Mouse (Mus musculus): Measurements from ENCODE around the gene Dhrs11.
"Not testable (repeated sequence)": the region's sequence is repeated elsewhere in the genome, so short reads cannot be mapped to it uniquely, and the experiment has no call there.

Gene Dhrs11

DNA sequence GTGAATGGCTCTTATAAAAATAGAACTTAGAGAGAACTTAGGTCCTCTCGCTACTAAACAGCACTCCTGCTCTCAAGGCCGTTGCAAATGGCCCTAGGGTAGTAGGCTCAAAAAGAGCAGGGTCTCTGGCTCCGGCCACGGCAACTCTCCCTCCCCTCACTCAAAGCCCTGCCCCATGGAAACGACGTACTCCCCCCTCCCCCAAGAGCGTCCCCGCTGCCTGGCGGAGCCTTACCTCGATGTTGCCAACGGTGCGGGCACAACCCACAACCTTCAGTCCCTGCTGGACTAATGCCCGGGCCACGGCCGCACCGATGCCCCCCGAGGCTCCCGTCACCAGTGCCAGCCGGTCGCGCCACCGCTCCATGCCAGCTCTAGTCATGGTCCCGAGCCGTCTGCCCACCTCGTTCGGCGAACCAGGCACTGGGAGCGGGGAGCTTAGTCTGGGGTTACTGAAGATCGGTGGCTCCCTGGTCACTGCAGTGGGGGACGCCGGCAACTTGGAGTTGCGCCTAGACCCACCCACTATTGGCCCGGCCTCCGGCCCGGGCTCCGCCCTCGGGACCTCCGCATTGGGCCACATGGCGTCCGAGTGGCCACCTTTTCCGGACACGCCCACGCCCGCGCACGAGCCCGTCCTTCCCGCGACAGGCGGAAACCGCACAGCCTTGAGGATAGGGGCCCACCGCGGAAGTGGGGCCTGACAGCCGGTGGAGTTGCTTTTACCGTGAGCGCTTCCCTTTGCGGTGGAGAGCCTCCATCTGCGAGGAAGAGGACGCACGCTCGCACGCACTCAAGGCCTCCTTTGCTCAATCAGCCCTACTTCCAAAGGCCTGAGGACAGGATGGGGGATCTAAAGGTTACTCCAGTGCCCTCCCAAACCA lies at the start of gene Dhrs11:
TSS of gene Dhrs11 (minus strand) at position 479 of the 884 bp plus-strand sequence.
- DNase-seq, result peak; percentile 83

DNA sequence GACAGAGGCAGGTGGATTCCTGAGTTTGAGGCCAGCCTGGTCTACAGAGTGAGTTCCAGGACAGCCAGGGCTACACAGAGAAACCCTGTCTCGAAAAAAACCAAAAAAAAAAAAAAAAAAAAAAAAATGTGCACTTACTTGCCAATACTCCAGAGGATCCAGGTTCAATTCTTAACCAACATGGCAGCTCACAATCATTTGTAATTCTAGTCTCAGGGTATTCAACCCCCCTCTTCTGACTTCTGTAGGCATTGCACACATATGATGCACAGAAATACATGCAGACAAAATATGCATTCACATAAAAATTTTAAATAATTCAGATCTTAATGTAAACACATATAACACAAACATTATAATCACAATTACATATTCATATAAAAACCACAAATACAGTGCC lies 47.2 kb upstream of the Dhrs11 start:
- not testable (repeated sequence) for DNase-seq

DNA sequence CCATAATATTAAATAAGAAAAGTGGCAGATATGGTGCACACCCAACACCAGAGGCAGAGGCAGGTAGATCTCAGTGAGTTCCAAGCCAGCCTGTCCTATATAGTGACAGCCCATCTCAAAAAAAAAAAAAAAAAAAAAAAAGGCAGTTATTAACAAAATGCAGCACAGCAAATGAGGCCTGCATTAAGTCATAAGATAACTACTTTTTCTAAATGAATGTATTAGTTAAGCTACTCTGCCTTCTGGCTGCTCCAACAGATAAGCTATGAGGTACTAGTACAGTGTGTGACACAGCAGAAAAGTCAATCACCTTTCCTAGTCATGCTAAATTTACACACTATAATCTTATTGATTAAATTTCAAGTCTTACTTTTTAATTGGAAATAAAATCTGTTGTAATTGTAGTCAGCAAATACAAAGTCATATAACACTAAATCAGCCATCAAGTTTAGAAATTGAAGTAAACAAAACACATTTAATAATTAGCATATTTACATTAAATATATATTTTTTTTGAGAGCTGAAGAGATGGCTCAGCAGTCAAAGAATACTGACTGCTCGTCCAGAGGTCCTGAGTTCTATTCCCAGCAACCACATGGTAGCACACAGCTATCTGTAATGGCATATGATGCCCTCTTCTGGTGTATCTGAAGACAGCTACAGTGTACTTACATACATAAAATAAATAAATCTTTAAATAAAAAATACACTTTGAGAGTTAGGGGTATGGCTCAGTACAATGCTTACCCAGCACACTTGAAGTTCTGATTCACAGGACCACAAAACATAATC lies 44.4 kb upstream of the Dhrs11 start:
- no peak for DNase-seq

DNA sequence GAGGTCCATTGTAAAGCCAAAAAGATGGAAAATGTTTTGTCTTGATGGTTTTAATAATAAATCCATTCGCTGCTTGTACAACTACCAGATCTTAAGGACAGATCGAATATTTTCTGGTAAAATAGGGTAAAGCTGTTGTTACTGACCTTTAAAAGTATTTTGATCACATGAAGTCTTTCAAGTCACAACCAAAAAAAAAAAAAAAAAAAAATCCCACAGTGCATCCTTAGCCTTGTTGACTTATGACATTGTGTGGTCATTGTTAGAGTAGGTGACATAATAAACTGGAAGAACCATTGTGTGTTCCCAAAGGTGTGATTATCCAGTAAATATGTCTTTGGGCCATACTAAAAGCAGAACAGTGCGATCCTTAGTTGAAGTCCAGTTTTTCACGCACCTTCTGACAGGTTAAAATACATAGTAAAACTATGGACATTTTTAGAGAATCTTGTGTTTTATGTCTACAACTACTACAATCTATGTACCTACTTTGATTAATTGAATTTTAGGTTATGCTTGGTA lies 42.8 kb upstream of the Dhrs11 start:
- DNase-seq, result no peak

DNA sequence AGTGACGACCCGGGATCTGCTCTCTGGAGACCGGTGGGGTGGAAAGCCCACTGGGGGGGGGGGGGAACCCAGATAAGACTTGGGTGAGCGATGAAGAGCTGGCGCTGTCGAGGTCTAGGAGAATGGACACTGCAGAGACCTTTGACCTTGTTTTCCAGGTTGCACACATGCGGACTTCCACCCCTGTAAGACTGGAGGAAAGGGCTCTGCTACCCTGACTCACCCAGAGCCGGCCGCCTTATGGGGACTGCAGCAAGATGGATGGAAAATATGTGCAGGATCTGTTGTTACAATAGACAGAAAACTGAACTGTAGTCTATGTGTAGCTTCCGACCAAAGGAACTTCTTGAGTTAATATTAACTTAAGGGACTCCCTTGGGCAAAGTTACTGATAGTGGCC lies 42.3 kb upstream of the Dhrs11 start:
- DNase-seq, result no peak

DNA sequence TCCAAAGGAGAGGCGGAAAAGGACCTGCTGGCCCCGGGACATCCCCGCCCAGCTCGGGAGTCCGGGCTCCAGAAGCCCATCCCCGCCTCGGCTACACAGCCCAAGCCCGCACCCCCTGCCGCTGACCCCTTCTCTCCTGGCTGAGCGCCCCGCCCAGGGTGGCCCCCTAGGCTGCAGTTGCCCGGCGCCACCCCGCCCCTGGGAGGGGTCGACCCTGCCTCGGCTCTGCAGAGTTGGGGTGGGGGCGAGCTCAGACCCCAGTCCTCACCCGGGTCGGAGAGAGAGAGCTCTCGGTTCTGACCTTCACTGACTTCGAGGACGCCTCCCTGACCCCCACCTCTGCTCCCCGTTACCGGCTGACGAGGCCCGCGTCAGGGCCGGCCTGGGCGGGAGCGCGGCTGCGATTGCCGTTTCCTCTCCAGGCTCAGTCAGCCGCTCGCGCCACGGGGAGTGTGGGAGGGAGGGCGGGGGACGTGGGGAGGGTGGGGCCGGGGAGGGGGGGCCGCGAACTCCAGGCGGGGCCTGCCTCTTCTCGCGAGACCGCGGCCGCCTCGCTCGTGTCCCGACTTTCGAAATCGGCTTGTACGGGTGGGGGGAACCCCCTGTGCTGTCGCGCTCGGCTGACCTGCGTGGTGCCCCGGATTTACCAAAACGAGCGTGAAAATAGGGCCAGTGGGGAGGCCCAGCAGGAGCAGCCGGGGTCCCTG lies 41.7 kb upstream of the Dhrs11 start, which contains the start of gene Ggnbp2:
TSS of gene Ggnbp2 (minus strand) at position 481 of the 707 bp plus-strand sequence.
- peak; percentile 89 for DNase-seq

DNA sequence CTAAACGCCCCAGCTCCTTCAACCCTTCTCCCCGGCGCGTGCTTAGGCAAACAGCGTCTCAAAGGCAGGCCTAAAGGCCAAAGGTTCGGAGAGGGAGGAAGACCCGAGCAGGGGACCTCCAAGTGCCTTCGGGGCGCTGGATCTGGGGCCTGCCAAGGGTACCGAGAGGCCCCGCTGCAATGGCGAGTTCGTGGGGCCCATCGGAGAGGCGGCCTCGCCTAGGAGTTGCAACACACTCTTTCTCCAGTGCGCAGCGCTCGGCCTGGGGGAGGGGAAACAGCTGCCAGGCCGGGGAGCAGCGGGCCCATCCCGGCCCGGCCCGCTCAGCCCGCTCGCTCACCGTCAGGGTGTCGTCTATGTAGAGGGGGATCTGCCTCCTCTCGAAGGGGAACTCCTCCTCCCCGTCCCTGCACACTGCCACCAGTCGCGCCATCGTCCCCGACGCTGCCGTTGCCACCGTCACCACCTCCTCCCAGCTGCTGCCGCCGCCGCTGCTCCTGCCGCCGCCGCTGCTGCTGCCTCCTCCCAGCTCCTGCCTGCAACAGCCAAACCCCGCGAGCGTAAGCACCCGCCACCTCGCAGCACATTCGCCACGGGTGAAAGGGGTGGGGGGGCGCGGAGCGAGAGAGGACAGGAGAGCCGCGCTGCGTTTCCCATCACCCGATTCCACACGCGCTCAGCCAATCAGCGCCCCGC lies 40.9 kb upstream of the Dhrs11 start:
- peak; percentile 97 for DNase-seq

DNA sequence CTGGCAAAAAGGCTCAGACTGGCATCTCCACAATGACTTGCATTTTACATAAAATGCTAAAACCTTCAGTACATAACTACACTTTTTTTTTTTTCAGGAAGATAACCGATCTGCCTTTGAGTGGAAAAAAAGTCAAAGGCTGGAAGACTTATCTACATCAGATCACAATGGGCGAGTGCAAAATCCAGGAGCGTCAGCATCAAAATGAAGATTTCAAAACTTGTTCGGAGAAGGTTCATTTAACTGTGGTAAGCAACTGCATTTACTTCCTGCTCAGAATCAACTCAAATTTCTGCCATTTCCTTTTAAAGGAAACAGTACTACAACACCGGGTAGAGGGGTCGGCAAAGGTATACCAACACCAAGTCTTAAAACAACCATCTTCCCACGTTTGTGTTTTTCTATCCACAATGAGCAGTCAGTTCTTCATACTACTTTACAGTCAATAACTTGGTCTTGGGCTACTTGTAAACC lies 40.0 kb upstream of the Dhrs11 start:
- no peak for DNase-seq

DNA sequence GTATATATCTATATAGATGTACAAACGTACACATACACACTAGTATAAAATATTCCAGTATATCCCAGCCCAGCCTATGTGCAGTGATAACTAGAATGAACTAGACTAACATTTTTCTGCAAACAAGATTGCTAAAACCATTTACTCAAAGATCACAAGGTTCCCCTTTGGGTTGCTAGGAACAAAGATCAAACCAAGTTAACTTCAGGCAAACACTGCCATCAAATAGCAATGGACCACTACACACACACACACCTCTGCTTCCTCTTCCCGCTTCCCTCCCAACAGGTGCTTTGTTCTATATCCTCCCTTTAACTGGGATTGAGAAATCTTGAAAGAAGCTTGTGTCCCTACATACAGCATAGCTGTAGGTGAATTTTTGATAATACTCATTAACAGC lies 38.8 kb upstream of the Dhrs11 start:
- no peak for DNase-seq

DNA sequence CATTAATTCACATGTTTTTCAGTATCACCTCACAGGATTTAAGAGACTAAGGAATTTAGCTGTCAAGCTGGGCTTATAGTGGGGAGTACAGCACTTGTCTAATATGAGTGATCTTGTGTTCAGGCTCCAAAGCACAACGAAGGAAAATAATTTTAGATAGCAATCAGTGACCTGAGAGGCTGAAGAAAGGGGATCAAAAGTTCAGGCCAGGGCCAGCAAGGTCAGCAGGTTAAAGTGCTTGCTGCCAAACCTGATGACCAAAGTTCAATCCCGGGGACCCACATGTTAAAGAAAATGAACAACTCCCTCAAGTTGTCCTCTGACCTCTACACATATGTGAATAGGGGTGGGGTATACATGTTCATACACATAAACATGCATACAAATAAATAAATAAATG lies 36.5 kb upstream of the Dhrs11 start:
- DNase-seq, result no peak

DNA sequence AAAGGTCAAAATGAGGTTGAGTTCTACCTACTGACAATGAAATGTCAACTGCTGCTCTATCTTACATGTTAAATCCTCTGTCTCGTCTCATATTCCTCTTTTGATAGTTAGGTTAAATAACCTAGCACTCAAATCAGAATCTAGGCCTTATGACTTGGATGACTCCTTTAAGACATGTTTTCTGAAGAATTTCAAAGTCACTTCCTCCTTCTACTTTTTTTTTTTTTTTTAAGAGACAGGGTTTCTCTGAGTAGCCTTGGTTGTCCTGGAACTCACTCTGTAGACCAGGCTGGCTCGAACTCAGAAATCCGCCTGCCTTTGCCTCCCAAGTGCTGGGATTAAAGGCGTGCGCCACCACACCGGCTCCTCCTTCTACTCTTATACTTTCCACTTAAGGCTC lies 26.5 kb upstream of the Dhrs11 start:
- DNase-seq, result no peak

DNA sequence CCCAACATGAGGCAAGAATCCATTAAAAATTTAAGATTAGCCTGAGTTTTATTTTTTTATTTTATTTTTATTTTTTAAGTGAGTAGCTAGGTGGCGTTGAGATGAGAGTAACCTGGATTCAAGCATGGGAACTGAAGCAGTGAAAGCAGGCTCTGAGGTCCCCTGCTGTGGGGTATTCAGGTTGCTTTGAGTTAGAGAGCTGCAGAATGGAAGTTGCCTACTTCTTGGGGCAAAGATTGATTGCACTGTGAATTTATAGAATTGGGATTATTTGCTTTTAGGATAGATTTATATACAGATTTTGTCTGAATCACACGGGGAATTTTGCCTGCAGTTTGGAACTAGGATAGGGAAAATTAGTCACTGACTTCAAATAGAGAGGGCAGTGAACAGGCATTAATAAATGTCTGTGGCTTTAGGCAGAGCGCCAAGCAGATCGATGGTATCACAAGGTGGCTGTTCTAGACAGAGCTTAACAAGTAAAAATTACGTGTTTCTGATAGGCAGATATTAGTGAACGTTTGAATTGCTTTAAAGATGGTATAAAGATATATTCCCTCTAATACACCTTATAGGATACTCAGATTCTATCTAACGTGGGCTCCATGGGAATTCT lies 18.8 kb upstream of the Dhrs11 start:
- no peak for DNase-seq

DNA sequence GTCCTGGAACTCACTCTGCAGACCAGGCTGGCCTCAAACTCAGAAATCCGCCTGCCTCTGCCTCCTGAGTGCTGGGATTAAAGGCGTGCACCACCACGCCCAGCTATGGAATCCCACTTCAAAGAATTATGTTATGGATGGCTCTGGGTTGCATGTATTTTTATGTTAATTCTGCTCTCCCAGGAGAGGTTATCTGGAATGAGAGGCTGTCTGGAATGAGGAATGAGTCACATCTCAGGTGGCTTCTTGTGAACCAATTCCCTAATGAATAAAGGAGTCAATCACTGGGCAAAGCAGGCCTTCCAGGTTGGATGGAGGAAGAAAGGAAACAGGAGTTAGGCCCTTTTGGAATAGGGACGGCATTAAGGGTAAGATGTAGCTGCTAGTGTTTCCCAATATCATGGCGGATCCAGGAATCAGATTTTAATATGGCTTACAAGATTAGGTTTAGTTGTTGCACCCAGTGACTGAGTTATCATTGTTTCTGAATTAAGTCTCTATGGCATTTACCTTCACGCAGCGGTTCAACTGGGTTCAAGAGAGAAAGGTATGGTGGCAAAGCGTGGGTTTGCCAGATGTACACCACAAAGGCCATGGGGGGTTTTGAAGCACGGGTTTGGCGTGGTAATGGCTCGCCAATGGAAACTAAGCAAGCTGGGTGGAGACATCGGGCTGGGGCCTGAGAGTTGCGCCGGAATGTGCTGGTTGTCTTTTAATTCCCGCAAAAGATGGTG lies 18.1 kb upstream of the Dhrs11 start:
- no peak for DNase-seq

DNA sequence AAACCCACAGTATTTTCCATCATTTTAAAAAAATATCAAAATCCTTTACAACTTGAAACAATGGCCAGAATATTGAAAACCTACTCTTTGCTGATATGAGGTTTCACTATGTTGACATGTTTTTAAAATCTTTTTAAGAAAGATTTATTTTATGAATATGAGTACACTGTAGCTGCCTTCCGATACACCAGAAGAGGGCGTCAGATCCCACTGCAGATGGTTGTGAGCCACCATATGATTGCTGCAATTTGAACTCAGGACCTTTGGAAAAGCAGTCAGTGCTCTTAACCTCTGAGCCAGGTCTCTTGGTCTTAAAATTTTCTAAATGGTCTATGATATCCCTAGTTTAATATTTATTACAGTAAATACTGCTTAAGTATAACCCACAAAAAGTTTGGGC lies 10.5 kb upstream of the Dhrs11 start:
- no peak for DNase-seq

DNA sequence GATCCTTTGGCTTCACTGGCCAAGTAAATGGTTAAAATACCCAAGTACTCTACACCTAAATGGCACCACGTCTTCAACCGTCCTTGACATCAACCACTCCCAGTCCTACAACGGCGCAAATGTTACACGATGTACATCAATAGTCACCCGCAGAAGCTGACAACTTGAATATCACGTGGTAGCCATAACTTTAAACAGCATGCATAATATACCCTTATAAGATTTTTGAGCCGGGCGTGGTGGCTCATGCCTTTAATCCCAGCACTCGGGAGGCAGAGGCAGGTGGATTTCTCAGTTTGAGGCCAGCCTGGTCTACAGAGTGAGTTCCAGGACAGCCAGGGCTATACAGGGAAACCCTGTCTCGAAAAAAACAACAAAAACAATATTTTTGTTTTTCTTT lies 701 bp upstream of the Dhrs11 start:
- not testable (repeated sequence) for DNase-seq

DNA sequence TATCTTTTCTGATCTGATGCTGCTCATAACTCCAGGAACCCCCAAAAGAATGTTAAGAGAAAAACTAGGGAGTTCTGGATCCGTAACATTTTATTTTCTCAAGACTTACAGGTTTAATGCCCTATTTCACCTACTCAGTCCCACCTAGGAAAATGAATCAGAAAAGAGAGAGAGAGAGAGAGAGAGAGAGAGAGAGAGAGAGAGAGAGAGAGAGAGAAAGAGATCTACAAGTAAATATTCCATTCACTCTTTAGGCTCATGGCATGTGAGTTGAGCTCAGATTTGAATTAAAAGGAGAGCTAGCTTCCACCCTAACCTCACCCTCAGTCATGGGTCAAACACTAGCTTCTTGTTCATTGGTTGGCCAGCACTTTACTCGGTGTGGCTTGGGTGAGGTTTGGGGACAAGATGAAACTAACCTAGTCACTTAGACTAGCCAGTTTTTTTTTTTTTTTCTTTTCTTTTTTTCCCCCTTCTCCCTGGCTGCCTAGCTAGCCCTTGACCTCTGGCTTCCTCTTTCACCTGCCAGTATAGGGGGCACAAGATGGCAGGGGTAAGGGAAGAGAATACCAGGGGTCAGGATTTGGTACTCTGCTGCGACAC lies 792 bp downstream of the Dhrs11 start:
- no peak for DNase-seq

DNA sequence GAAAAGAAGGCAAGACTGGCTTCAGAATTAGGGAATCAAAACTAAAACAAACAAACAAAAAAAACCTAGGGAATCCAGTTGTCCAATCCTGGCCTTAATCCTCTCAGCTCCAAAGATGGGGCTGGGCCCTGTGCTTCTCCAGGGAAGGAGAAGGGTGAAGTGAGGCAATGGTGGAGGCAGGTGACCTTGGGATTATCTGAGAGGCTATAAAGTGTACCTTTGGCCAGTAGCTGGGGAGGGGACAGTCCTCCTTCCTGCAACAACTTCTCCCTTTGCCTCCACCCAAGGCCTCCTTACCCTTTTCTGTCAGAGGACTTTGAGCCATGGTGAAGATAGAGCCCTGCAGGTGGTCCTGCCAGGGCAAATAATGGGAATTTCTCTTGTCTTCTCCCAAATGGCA lies 1.3 kb downstream of the Dhrs11 start:
- no peak for DNase-seq

DNA sequence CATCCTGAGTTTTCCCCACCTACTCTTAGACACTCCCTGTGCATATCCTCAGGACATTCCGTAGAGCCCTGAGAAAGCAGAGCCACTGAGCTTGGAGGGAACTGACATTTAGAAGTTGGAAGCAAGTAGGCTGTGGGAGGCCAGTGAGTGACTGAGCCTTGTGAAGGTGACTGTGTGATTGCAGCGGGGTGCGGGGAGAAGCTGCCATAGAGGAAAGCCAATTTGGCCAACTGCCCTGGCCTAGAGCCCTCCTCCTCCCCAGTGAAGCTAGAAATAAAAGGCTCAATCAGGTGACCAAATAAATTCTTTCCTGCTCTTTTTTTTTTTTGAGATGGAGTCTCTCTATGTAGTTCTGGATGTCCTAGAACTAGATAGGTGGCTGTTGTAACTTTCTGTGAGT lies 2.6 kb downstream of the Dhrs11 start:
- peak; percentile 41 for DNase-seq

DNA sequence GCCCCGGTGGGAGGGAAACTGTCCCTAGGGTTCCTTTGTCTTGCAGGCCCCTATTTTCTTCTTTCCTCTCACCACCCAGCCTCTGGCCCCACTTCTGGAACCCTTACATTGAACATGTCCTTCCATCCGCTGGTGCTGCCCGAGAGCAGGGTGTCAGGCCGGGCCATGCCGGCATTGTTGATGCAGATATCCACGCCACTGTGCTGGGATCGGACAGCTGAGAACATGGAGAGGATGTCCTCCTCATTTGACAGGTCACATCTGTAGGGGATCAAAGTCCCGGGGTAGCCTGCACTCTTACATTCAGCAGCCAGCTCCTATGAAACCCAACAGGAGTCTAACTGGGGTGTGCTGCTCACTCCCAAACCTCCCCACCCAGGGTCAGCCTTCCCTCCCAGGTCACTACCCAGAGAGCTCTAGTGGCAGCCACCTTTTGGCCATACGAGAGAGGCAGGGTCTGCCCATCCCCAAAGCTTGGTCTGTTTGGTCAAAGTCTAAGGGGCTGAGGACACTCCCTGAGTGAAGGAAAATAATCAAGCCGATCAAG lies 3.5 kb downstream of the Dhrs11 start:
- DNase-seq, result no peak

DNA sequence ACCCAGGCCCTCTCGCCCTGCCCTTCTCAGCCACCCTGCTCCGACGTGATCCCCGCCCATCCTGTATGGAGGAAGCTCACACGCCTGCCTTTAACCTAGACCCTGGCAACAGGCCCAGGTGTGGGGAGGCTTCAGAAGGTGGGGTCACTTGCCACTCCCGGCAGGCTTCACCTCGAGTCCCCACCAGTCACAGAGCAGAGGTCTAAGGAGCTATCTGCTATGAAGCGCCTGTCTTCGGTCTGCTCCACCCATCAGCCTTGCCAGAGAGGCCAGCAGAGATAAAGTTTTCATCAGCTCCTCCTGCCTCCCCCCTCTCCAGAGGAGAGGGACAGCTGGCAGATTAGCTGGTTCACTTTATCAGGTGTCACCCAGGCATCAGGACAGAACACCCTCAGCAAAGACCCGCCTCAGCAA lies 5.3 kb downstream of the Dhrs11 start:
- DNase-seq, result no peak
